16 mouse cellular contexts compared by ENCODE assay signal in the genomic region with DNA sequence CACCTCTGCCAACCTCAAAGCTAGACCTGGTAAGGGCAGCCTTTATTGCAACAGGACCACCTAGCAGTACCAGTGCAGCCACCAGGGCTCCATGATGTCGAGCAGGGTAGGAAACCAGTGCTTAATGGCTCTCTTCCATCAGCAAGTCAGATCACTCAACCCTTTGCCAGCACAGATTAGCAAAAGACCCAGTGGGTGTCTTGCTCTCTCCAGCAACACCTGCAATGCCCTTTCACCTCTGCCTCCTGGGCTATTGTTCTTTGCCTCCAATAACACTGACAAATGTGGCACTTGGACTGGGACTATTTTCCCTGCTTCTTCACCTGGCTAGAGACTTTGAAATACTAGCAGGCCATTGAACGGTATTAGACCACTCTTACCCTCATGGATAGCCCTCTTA. TPM values are rescaled to one million over a fixed set of nuclear protein-coding genes. Genes with fewer than 3 reads are reported as not detected.
"Had no signal": no experiment of that assay in that cellular context is flagged by ENCODE, and none has a peak within 500 bp of the region (broad histone marks: within the 10 kb centered on the region; RNA-seq: fewer than 3 reads in every experiment).

No protein-coding gene starts in this region.

- DNase-seq: retina, postnatal 1 day; right cerebral cortex, adult 18-20 months; right cerebral cortex, postnatal 14 days; right cerebral cortex, postnatal 25 days; right cerebral cortex, postnatal 4 days; spleen, adult 18-20 months; thymus, adult 18-20 months; thymus, adult 2 months; thymus, postnatal 14 days; thymus, postnatal 25 days; thymus, postnatal 36 days; thymus, postnatal 4 days had no signal

RNA-seq across cellular contexts. Expression of a gene that starts 21.4 kb away (rescaled TPM):
- polyA plus RNA-seq: stomach, embryonic 14.5 days; stomach, embryonic 15.5 days; stomach, embryonic 16.5 days; thymus, postnatal 0 days had no signal
